Mouse (Mus musculus) kidney, embryonic 15.5 days (tissue): ENCODE results near the gene Trpm3. TPM values are rescaled to one million over a fixed set of nuclear protein-coding genes. Genes with fewer than 3 reads are reported as not detected.

ENCODE experiments used
- ATAC-seq: fragments of 200-750 bp; cut with Nextera tagmentation; replicated peaks from 2 replicates; pipeline ENCODE4 v1.8.0; 2017; ENCODE audit warnings: moderate TSS enrichment; ENCODE audit not compliant: low FRiP score
- H3K27ac ChIP-seq: fragments of 300-500 bp; sonication (generic); 2 replicates; pipeline ENCODE4 v1.5.1; 2015; ENCODE audit warnings: mild to moderate bottlenecking, inconsistent platforms
- H3K27me3 ChIP-seq: fragments of 300-500 bp; sonication (generic); 2 replicates; pipeline ENCODE4 v1.6.1; 2015; ENCODE audit warnings: inconsistent platforms
- H3K36me3 ChIP-seq: fragments of 300-500 bp; sonication (generic); 2 replicates; pipeline ENCODE4 v1.6.1; 2015; ENCODE audit warnings: inconsistent platforms
- H3K4me1 ChIP-seq: fragments of 300-500 bp; sonication (generic); 2 replicates; pipeline ENCODE4 v1.6.1; 2015; ENCODE audit warnings: inconsistent platforms
- H3K4me2 ChIP-seq: fragments of 300-500 bp; sonication (generic); 2 replicates; pipeline ENCODE4 v1.6.1; 2015; ENCODE audit warnings: moderate library complexity, mild to moderate bottlenecking, inconsistent platforms
- H3K4me3 ChIP-seq: fragments of 300-500 bp; sonication (generic); replicated peaks from 2 replicates; pipeline ENCODE4 v1.5.1; 2015; ENCODE audit warnings: mild to moderate bottlenecking, inconsistent platforms
- H3K9ac ChIP-seq: fragments of 300-500 bp; sonication (generic); 2 replicates; pipeline ENCODE4 v1.6.1; 2015; ENCODE audit warnings: mild to moderate bottlenecking, inconsistent platforms
- H3K9me3 ChIP-seq: fragments of 300-500 bp; sonication (generic); replicated peaks from 2 replicates; pipeline ENCODE4 v1.6.1; 2016; ENCODE audit warnings: inconsistent platforms
- WGBS: fragments of 180-500 bp; shearing (Covaris S2); methylation state at CpG from one replicate; pipeline ENCODE4 v1.1.7; 2015; ENCODE audit warnings: mixed read lengths; 5-methylcytosine and 5-hydroxymethylcytosine counted together
- polyA plus RNA-seq: library from polyadenylated mRNA; unstranded; fragments of >200 nt; fragmentation: Nextera tagmentation; extraction: Ambion mirVana; gene quantifications from 2 replicates; pipeline ENCODE4 v1.2.1, GENCODE M21; 2015

Gene Trpm3
- polyA plus RNA-seq, 1 experiment from 2014 or later, result 3.5 TPM

- no peak overlapping the region for H3K4me3 ChIP-seq
- WGBS, result 84% methylated on average over 6 of the region's 6 CpGs
- no peak for ATAC-seq
- no peaks in the 10 kb centered on the region for H3K36me3 ChIP-seq
- no peak overlapping the region for H3K4me2 ChIP-seq
- H3K9ac ChIP-seq, result no peak overlapping the region
- H3K27ac ChIP-seq, result no peak overlapping the region
- H3K4me1 ChIP-seq, result no peaks in the 10 kb centered on the region
- H3K9me3 ChIP-seq, result no peaks in the 10 kb centered on the region
- no peaks in the 10 kb centered on the region for H3K27me3 ChIP-seq
Observed at GRCm38 (mm10) chr19:22542990-22543709, 404.3 kb downstream of the Trpm3 start.

- H3K4me2 ChIP-seq, result no peak overlapping the region
- H3K36me3 ChIP-seq, result no peaks in the 10 kb centered on the region
- H3K9ac ChIP-seq, result no peak overlapping the region
- WGBS, result 29% methylated on average over 5 of the region's 5 CpGs
- no peaks in the 10 kb centered on the region for H3K27me3 ChIP-seq
- no peaks in the 10 kb centered on the region for H3K9me3 ChIP-seq
- H3K27ac ChIP-seq, result no peak overlapping the region
- H3K4me1 ChIP-seq, result peaks cover 11% of the 10 kb centered on the region; the same call in 1 of the 2 replicates
- ATAC-seq, result 0 out of 2 replicates have a peak, but pooled peaks have one; percentile 69
- no peak overlapping the region for H3K4me3 ChIP-seq
Observed at GRCm38 (mm10) chr19:22552179-22552578, 413.3 kb downstream of the Trpm3 start.

DNA sequence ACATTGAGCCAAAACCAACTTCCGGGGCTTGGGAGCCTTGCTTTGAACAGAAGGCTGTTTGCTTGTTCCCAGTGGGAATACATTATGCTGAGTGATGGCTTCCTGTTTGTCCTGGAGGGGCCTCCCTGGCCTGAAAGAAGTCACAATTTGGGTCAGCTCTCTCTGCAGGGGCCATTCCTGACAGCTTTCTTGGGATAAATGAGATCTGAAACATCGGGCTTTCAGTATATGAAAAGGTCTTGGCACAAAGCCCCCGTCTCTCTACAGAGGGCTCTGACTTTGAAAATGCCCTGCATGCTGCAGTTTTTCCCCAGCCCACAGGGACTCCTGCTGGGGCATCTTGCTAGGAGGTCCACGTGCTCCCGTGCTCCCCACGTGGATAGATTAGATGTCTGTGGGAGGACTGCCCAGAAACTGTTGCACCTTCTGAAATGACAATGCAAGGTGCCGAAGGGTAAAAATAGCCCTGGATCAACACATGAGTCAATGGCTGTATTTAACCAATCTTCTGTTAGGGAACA, 415.6 kb downstream of the Trpm3 start:
- 12% methylated on average over 7 of the region's 7 CpGs for WGBS
- no peak overlapping the region for H3K4me3 ChIP-seq
- ATAC-seq, result peak; percentile 62; the same call in 1 of the 2 replicates
- no peak overlapping the region for H3K9ac ChIP-seq
- peaks cover 11% of the 10 kb centered on the region; the same call in 1 of the 2 replicates for H3K4me1 ChIP-seq
- H3K36me3 ChIP-seq, result no peaks in the 10 kb centered on the region
- H3K27ac ChIP-seq, result no peak overlapping the region
- peak overlapping the region; percentile 15; the same call in 1 of the 2 replicates for H3K4me2 ChIP-seq
- no peaks in the 10 kb centered on the region for H3K9me3 ChIP-seq
- H3K27me3 ChIP-seq, result no peaks in the 10 kb centered on the region

DNA sequence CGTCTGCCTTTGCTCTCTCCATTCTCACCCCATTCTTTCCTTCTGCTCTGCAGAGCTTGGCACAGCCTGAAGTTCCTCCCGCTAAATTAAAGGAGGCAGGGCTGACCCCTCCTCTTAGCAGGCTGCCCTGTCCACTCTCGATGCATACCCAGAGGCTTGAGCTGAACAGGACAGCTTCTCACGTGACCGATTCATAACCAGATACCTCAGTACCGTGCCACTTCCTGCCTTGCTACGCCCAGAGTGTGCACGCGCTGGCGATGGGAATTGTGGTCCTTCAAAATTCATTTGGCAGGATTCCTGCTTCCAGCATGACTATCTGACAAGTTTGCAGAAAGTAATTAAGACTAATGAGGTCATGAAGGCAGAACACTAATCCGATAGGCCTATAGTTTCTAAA, 433.6 kb downstream of the Trpm3 start:
- Histone ChIP-seq H3K4me1 (no peaks in the 10 kb centered on the region), H3K9me3 (no peaks in the 10 kb centered on the region), H3K9ac (no peak overlapping the region), H3K27ac (no peak overlapping the region), H3K27me3 (no peaks in the 10 kb centered on the region), H3K36me3 (no peaks in the 10 kb centered on the region), H3K4me2 (no peak overlapping the region), H3K4me3 (no peak overlapping the region)
- 61% methylated on average over 11 of the region's 11 CpGs for WGBS
- no peak for ATAC-seq

GRCm38 (mm10) chr19:22572849-22573248, 434.0 kb downstream of the Trpm3 start:
- H3K9ac ChIP-seq, result no peak overlapping the region
- WGBS, result 88% methylated on average over 2 of the region's 2 CpGs
- ATAC-seq, result no peak
- no peaks in the 10 kb centered on the region for H3K36me3 ChIP-seq
- no peak overlapping the region for H3K4me2 ChIP-seq
- H3K27me3 ChIP-seq, result no peaks in the 10 kb centered on the region
- no peaks in the 10 kb centered on the region for H3K9me3 ChIP-seq
- no peak overlapping the region for H3K4me3 ChIP-seq
- no peak overlapping the region for H3K27ac ChIP-seq
- H3K4me1 ChIP-seq, result no peaks in the 10 kb centered on the region

- H3K9me3 ChIP-seq, result no peaks in the 10 kb centered on the region
- no peak overlapping the region for H3K4me3 ChIP-seq
- 82% methylated on average over 4 of the region's 4 CpGs for whole genome bisulfite sequencing
- H3K4me2 ChIP-seq, result no peak overlapping the region
- no peak overlapping the region for H3K9ac ChIP-seq
- H3K27me3 ChIP-seq, result no peaks in the 10 kb centered on the region
- no peaks in the 10 kb centered on the region for H3K4me1 ChIP-seq
- H3K27ac ChIP-seq, result no peak overlapping the region
- ATAC-seq, result no peak
- H3K36me3 ChIP-seq, result no peaks in the 10 kb centered on the region
Observed at GRCm38 (mm10) chr19:22582120-22582745, 443.4 kb downstream of the Trpm3 start.

DNA sequence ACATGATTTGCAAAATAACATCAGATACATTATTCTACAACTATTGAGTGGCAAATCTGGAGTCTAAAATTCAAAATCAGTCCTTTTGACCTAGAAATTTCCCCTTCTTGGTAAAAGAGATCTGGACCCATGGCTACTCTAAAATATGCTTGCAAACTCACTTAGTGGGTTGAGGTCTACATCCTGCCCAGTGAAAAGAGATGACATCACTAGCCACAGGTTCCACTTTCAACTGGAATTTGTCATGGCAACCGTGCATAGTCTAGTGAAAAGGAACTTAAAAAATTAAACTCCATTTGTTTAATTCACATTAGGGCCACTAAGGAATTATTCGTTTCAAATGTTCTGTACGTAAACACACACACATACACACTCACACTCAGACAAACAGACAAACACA, 455.6 kb downstream of the Trpm3 start:
- no peak for ATAC-seq
- 94% methylated on average over 3 of the region's 3 CpGs for WGBS
- H3K27ac ChIP-seq, result no peak overlapping the region
- no peaks in the 10 kb centered on the region for H3K36me3 ChIP-seq
- no peaks in the 10 kb centered on the region for H3K27me3 ChIP-seq
- no peaks in the 10 kb centered on the region for H3K4me1 ChIP-seq
- no peaks in the 10 kb centered on the region for H3K9me3 ChIP-seq
- H3K9ac ChIP-seq, result no peak overlapping the region
- H3K4me3 ChIP-seq, result no peak overlapping the region
- H3K4me2 ChIP-seq, result no peak overlapping the region

GRCm38 (mm10) chr19:22595246-22595645, 456.4 kb downstream of the Trpm3 start:
- 72% methylated on average over 2 of the region's 2 CpGs for WGBS
- H3K4me2 ChIP-seq, result no peak overlapping the region
- H3K9me3 ChIP-seq, result no peaks in the 10 kb centered on the region
- H3K36me3 ChIP-seq, result no peaks in the 10 kb centered on the region
- no peak overlapping the region for H3K27ac ChIP-seq
- H3K27me3 ChIP-seq, result no peaks in the 10 kb centered on the region
- ATAC-seq, result no peak
- no peak overlapping the region for H3K4me3 ChIP-seq
- H3K9ac ChIP-seq, result no peak overlapping the region
- no peaks in the 10 kb centered on the region for H3K4me1 ChIP-seq

DNA sequence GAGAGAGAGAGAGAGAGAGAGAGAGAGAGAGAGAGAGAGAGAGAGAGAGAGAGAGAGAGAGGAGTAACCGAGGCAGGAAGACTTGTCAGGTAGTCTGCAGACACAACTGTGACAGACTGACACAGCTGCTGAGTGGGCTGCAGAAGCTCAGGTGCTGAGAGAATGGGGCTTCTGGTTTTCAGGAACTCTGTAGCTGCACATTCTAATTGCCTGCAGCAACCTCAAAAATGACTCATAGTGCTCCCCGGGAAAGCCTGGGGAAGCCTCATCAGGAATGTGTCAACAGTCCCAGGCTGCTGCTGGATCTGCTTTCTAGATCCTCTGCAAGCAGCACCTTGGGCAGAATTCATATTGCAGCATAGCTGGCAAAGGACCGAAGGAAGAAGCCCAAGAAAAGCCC, 457.9 kb downstream of the Trpm3 start:
- no peaks in the 10 kb centered on the region for H3K9me3 ChIP-seq
- H3K9ac ChIP-seq, result no peak overlapping the region
- WGBS, result 59% methylated on average over 3 of the region's 3 CpGs
- no peaks in the 10 kb centered on the region for H3K4me1 ChIP-seq
- no peaks in the 10 kb centered on the region for H3K27me3 ChIP-seq
- no peak overlapping the region for H3K27ac ChIP-seq
- no peak for ATAC-seq
- no peaks in the 10 kb centered on the region for H3K36me3 ChIP-seq
- no peak overlapping the region for H3K4me2 ChIP-seq
- no peak overlapping the region for H3K4me3 ChIP-seq

GRCm38 (mm10) chr19:22604322-22604721, 465.5 kb downstream of the Trpm3 start:
- no peak for ATAC-seq
- Histone ChIP-seq H3K9ac (no peak overlapping the region), H3K9me3 (no peaks in the 10 kb centered on the region), H3K27ac (no peak overlapping the region), H3K4me1 (peaks cover 2% of the 10 kb centered on the region; the same call in 1 of the 2 replicates), H3K4me3 (no peak overlapping the region), H3K36me3 (no peaks in the 10 kb centered on the region), H3K27me3 (no peaks in the 10 kb centered on the region), H3K4me2 (no peak overlapping the region)
- 24% methylated on average over 4 of the region's 4 CpGs for WGBS

DNA sequence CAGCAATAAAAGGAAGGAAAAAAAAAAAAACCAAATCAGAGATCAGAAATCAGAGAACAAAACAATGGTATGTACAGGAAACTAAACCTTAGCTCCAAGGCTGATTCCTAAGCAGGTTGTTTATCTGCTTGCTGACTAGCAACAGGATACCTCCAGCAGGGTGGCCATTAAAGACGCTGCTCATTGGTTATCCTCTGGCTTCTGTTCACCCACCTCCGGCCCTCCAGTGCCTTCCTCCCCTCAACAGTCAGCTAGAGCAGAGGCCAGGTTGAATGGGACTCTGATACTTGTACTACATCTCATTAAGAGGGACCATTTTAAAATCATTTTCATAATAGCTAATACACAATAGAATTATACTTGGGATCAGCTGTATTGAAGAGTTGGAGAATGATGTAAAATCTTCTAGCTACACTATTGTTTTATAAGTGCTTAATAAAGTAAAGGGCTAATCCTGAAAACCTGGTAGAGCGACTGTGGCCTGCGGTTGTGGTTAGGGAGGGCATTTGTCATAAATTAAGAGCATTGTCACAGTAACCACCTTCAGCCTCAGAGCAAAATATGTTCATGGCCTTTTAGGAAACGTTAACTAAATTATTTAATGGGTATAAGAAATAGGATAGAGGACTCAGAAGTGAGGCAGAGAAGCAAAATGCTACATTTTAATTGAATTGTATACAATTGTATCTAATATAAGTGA, 469.3 kb downstream of the Trpm3 start:
- Histone ChIP-seq H3K4me3 (no peak overlapping the region), H3K4me1 (peaks cover 2% of the 10 kb centered on the region; the same call in 1 of the 2 replicates), H3K27ac (no peak overlapping the region), H3K4me2 (no peak overlapping the region), H3K36me3 (no peaks in the 10 kb centered on the region), H3K27me3 (no peaks in the 10 kb centered on the region), H3K9me3 (no peaks in the 10 kb centered on the region), H3K9ac (no peak overlapping the region)
- 69% methylated on average over 5 of the region's 5 CpGs for WGBS
- ATAC-seq, result no peak

- Histone ChIP-seq H3K9ac (no peak overlapping the region), H3K4me1 (no peaks in the 10 kb centered on the region), H3K9me3 (no peaks in the 10 kb centered on the region), H3K27ac (no peak overlapping the region), H3K36me3 (no peaks in the 10 kb centered on the region), H3K27me3 (no peaks in the 10 kb centered on the region), H3K4me2 (no peak overlapping the region), H3K4me3 (no peak overlapping the region)
- no peak for ATAC-seq
- 78% methylated on average over 2 of the region's 2 CpGs for WGBS
Observed at GRCm38 (mm10) chr19:22611621-22612020, 472.8 kb downstream of the Trpm3 start.
